Mouse (Mus musculus): ENCODE data around the gene Bcl3. TPM values are rescaled to one million over a fixed set of nuclear protein-coding genes. Genes with fewer than 3 reads are reported as not detected.
A peak's percentile ranks its signal among the peaks of the same experiment; 100 is the strongest.

Gene Bcl3
- polyA plus RNA-seq, 1 experiment, result 226 TPM

GRCm38 (mm10) chr7:19770375-19770754 lies 52.2 kb downstream of the Bcl3 start:
- Histone ChIP-seq H3K4me1 (ENCODE audit: control insufficient read depth, insufficient read depth, insufficient read length, low read length) (peaks cover 6% of the 10 kb centered on the region), H3K27ac (ENCODE audit: insufficient read depth, low read depth, low read length) (no peak overlapping the region), H3K27me3 (ENCODE audit: control insufficient read depth, insufficient read depth, low read length) (no peaks in the 10 kb centered on the region; the same call in 1 of the 2 replicates), H3K36me3 (ENCODE audit: control insufficient read depth, insufficient read depth, low read length) (no peaks in the 10 kb centered on the region), H3K4me3 (ENCODE audit: low read depth, low read length) (peak overlapping the region; percentile 59)
- TF ChIP-seq POLR2A (IDR thresholded peaks at IDR 0.05; ENCODE audit: low read depth, low read length), result 0 out of 2 replicates have a peak, but pooled peaks have one; percentile 44
- TF ChIP-seq CTCF (IDR thresholded peaks at IDR 0.05; ENCODE audit: extremely low read depth, insufficient read length, insufficient replicate concordance, low read depth, low read length), result no peak
- WGBS, result under 1% methylated on average over 28 of the region's 28 CpGs

GRCm38 (mm10) chr7:19769434-19770374 lies 52.9 kb downstream of the Bcl3 start:
- peak overlapping the region; percentile 59 for H3K4me3 ChIP-seq (ENCODE audit: low read depth, low read length)
- H3K27ac ChIP-seq (ENCODE audit: insufficient read depth, low read depth, low read length), result no peak overlapping the region
- H3K36me3 ChIP-seq (ENCODE audit: control insufficient read depth, insufficient read depth, low read length), result no peaks in the 10 kb centered on the region
- TF ChIP-seq POLR2A (IDR thresholded peaks at IDR 0.05; ENCODE audit: low read depth, low read length) (no peak), CTCF (IDR thresholded peaks at IDR 0.05; ENCODE audit: extremely low read depth, insufficient read length, insufficient replicate concordance, low read depth, low read length) (no peak)
- no peaks in the 10 kb centered on the region; the same call in 1 of the 2 replicates for H3K27me3 ChIP-seq (ENCODE audit: control insufficient read depth, insufficient read depth, low read length)
- H3K4me1 ChIP-seq (ENCODE audit: control insufficient read depth, insufficient read depth, insufficient read length, low read length), result peaks cover 6% of the 10 kb centered on the region
- 24% methylated on average over 16 of the region's 16 CpGs for WGBS

GRCm38 (mm10) chr7:19769001-19769400 lies 53.6 kb downstream of the Bcl3 start:
- no peak for TF ChIP-seq POLR2A (IDR thresholded peaks at IDR 0.05; ENCODE audit: low read depth, low read length)
- no peak for TF ChIP-seq CTCF (IDR thresholded peaks at IDR 0.05; ENCODE audit: extremely low read depth, insufficient read length, insufficient replicate concordance, low read depth, low read length)

GRCm38 (mm10) chr7:19768251-19768650 lies 54.3 kb downstream of the Bcl3 start:
- H3K27me3 ChIP-seq (ENCODE audit: control insufficient read depth, insufficient read depth, low read length), result no peaks in the 10 kb centered on the region; the same call in 1 of the 2 replicates
- H3K36me3 ChIP-seq (ENCODE audit: control insufficient read depth, insufficient read depth, low read length), result no peaks in the 10 kb centered on the region
- peaks cover 6% of the 10 kb centered on the region for H3K4me1 ChIP-seq (ENCODE audit: control insufficient read depth, insufficient read depth, insufficient read length, low read length)
- WGBS, result 87% methylated on average over 14 of the region's 14 CpGs
- H3K27ac ChIP-seq (ENCODE audit: insufficient read depth, low read depth, low read length), result no peak overlapping the region
- TF ChIP-seq POLR2A (IDR thresholded peaks at IDR 0.05; ENCODE audit: low read depth, low read length) (no peak), CTCF (IDR thresholded peaks at IDR 0.05; ENCODE audit: extremely low read depth, insufficient read length, insufficient replicate concordance, low read depth, low read length) (no peak)
- no peak overlapping the region for H3K4me3 ChIP-seq (ENCODE audit: low read depth, low read length)

More at GRCm38 (mm10) chr7:19769001-19769400, 53.6 kb downstream of the Bcl3 start:
- H3K4me3 ChIP-seq (ENCODE audit: low read depth, low read length), result no peak overlapping the region
- no peaks in the 10 kb centered on the region; the same call in 1 of the 2 replicates for H3K27me3 ChIP-seq (ENCODE audit: control insufficient read depth, insufficient read depth, low read length)
- H3K27ac ChIP-seq (ENCODE audit: insufficient read depth, low read depth, low read length), result no peak overlapping the region
- H3K36me3 ChIP-seq (ENCODE audit: control insufficient read depth, insufficient read depth, low read length), result no peaks in the 10 kb centered on the region
- 54% methylated on average over 4 of the region's 4 CpGs for whole genome bisulfite sequencing
- peaks cover 6% of the 10 kb centered on the region for H3K4me1 ChIP-seq (ENCODE audit: control insufficient read depth, insufficient read depth, insufficient read length, low read length)

GRCm38 (mm10) chr7:19764581-19764980 lies 58.0 kb downstream of the Bcl3 start:
- TF ChIP-seq POLR2A (IDR thresholded peaks at IDR 0.05; ENCODE audit: low read depth, low read length) (no peak), CTCF (IDR thresholded peaks at IDR 0.05; ENCODE audit: extremely low read depth, insufficient read length, insufficient replicate concordance, low read depth, low read length) (no peak)
- H3K4me1 ChIP-seq (ENCODE audit: control insufficient read depth, insufficient read depth, insufficient read length, low read length), result peaks cover 4% of the 10 kb centered on the region
- H3K36me3 ChIP-seq (ENCODE audit: control insufficient read depth, insufficient read depth, low read length), result no peaks in the 10 kb centered on the region
- H3K27me3 ChIP-seq (ENCODE audit: control insufficient read depth, insufficient read depth, low read length), result no peaks in the 10 kb centered on the region
- 83% methylated on average over 9 of the region's 9 CpGs for WGBS
- H3K4me3 ChIP-seq (ENCODE audit: low read depth, low read length), result no peak overlapping the region
- no peak overlapping the region for H3K27ac ChIP-seq (ENCODE audit: insufficient read depth, low read depth, low read length)

- Histone ChIP-seq H3K27ac (ENCODE audit: insufficient read depth, low read depth, low read length) (no peak overlapping the region), H3K27me3 (ENCODE audit: control insufficient read depth, insufficient read depth, low read length) (no peaks in the 10 kb centered on the region), H3K36me3 (ENCODE audit: control insufficient read depth, insufficient read depth, low read length) (no peaks in the 10 kb centered on the region), H3K4me3 (ENCODE audit: low read depth, low read length) (no peak overlapping the region), H3K4me1 (ENCODE audit: control insufficient read depth, insufficient read depth, insufficient read length, low read length) (peaks cover 4% of the 10 kb centered on the region)
- 64% methylated on average over 13 of the region's 13 CpGs for WGBS
- no peak for TF ChIP-seq CTCF (IDR thresholded peaks at IDR 0.05; ENCODE audit: extremely low read depth, insufficient read length, insufficient replicate concordance, low read depth, low read length)
- TF ChIP-seq POLR2A (IDR thresholded peaks at IDR 0.05; ENCODE audit: low read depth, low read length), result no peak
These were observed 58.6 kb downstream of the Bcl3 start for GRCm38 (mm10) chr7:19763829-19764477.

- TF ChIP-seq POLR2A (IDR thresholded peaks at IDR 0.05; ENCODE audit: low read depth, low read length) (no peak), CTCF (IDR thresholded peaks at IDR 0.05; ENCODE audit: extremely low read depth, insufficient read length, insufficient replicate concordance, low read depth, low read length) (no peak)
- H3K4me1 ChIP-seq (ENCODE audit: control insufficient read depth, insufficient read depth, insufficient read length, low read length), result peaks cover 12% of the 10 kb centered on the region
- no peak overlapping the region for H3K4me3 ChIP-seq (ENCODE audit: low read depth, low read length)
- H3K36me3 ChIP-seq (ENCODE audit: control insufficient read depth, insufficient read depth, low read length), result no peaks in the 10 kb centered on the region
- no peaks in the 10 kb centered on the region for H3K27me3 ChIP-seq (ENCODE audit: control insufficient read depth, insufficient read depth, low read length)
- WGBS, result 85% methylated on average over 11 of the region's 11 CpGs
- no peak overlapping the region for H3K27ac ChIP-seq (ENCODE audit: insufficient read depth, low read depth, low read length)
These were observed 60.3 kb downstream of the Bcl3 start for GRCm38 (mm10) chr7:19762283-19762682.

Measured in small intestine, adult 2 months (tissue).